Comparison of ENCODE assay signal across 9 mouse cellular contexts in genomic region chr7:101968751-101969150, GRCm38 (mm10). TPM values are rescaled to one million over a fixed set of nuclear protein-coding genes. Genes with fewer than 3 reads are reported as not detected.
DNase-seq lines count a peak whose midpoint lies in the region; ATAC-seq and TF ChIP-seq lines count a peak whose summit lies in the region.
"Had no signal": no experiment of that assay in that cellular context is flagged by ENCODE, and none has a peak within 500 bp of the region (broad histone marks: within the 10 kb centered on the region; RNA-seq: fewer than 3 reads in every experiment).

No protein-coding gene starts in this region.

- H3K36me3 ChIP-seq in forebrain, embryonic 11.5 days (ENCODE audit: control insufficient read depth, insufficient read depth, low read length) = no peaks in the 10 kb centered on the region
- H3K36me3 ChIP-seq in intestine, embryonic 15.5 days = no peaks in the 10 kb centered on the region
- no peaks in the 10 kb centered on the region for H3K36me3 ChIP-seq in myocyte (ENCODE audit: control insufficient read depth, insufficient read depth)

- no peak overlapping the region for H3K4me3 ChIP-seq in forebrain, embryonic 11.5 days (ENCODE audit: low read depth, low read length)
- no peak overlapping the region for H3K4me3 ChIP-seq in intestine, embryonic 15.5 days (replicated peaks)
- H3K4me3 ChIP-seq in myocyte = peak overlapping the region; percentile 79

- peak overlapping the region; percentile 7; the same call in 1 of the 2 replicates for H3K9ac ChIP-seq in forebrain, embryonic 11.5 days (ENCODE audit: low read length)
- no peak overlapping the region for H3K9ac ChIP-seq in intestine, embryonic 15.5 days

- DNase-seq in left cerebral cortex, postnatal 4 days = peak; percentile 19
- no peak for DNase-seq in left cerebral cortex, adult 11 months (ENCODE audit: low spot score)
- no peak for DNase-seq in forebrain, embryonic 11.5 days (ENCODE audit: low spot score)
- DNase-seq in thymus, postnatal 4 days = no peak
- no peak for DNase-seq in spleen, postnatal 10 days (ENCODE audit: low spot score in 2 of 2)
- DNase-seq in left cerebral cortex, postnatal 25 days (ENCODE audit: low spot score in 2 of 2) = no peak
- DNase-seq: layer of hippocampus, postnatal 36 days had no signal

- H3K4me2 ChIP-seq in forebrain, embryonic 11.5 days (ENCODE audit: low read depth, low read length, severe bottlenecking) = peak overlapping the region; percentile 80; the same call in 1 of the 2 replicates
- H3K4me2 ChIP-seq in intestine, embryonic 15.5 days (replicated peaks) = peak overlapping the region; percentile 26; the same call in 1 of the 2 replicates
- peak overlapping the region; percentile 78 for H3K4me2 ChIP-seq in myocyte (ENCODE audit: low read depth)

- H3K27me3 ChIP-seq in forebrain, embryonic 11.5 days (ENCODE audit: control insufficient read depth, insufficient read depth, low read length) = no peaks in the 10 kb centered on the region
- H3K27me3 ChIP-seq in intestine, embryonic 15.5 days (replicated peaks) = no peaks in the 10 kb centered on the region
- no peaks in the 10 kb centered on the region for H3K27me3 ChIP-seq in myocyte (ENCODE audit: control insufficient read depth, insufficient read depth, insufficient read length)

- TF ChIP-seq POLR2A in myocyte (IDR thresholded peaks at IDR 0.05; ENCODE audit: insufficient read length, low read depth) = no peak

- no peak for ATAC-seq in forebrain, embryonic 11.5 days (replicated peaks; ENCODE audit: low FRiP score)
- ATAC-seq in intestine, embryonic 15.5 days = no peak

- peaks cover 63% of the 10 kb centered on the region for H3K79me2 ChIP-seq in myocyte (ENCODE audit: control insufficient read depth, insufficient read depth)

- no peaks in the 10 kb centered on the region for H3K9me3 ChIP-seq in forebrain, embryonic 11.5 days (ENCODE audit: control insufficient read depth, low read length)
- H3K9me3 ChIP-seq in intestine, embryonic 15.5 days = no peaks in the 10 kb centered on the region

- intact Hi-C loops in left cerebral cortex, postnatal 4 days (cut with DNase I) = no loop called here
- intact Hi-C loops in left cerebral cortex, postnatal 25 days (cut with DNase I) = no loop called here

- H3ac ChIP-seq in myocyte (ENCODE audit: control insufficient read depth, insufficient read length) = no peak overlapping the region

- 58% methylated on average over 2 of the region's 2 CpGs for WGBS in forebrain, embryonic 11.5 days
- WGBS in intestine, embryonic 15.5 days = 52% methylated on average over 2 of the region's 2 CpGs

- H3K27ac ChIP-seq in forebrain, embryonic 11.5 days (ENCODE audit: low read depth, low read length) = peak overlapping the region; percentile 100
- peak overlapping the region; percentile 14; the same call in 1 of the 2 replicates for H3K27ac ChIP-seq in intestine, embryonic 15.5 days

- H3K4me1 ChIP-seq in forebrain, embryonic 11.5 days (replicated peaks; ENCODE audit: control insufficient read depth, insufficient read depth, low read length) = peaks cover 14% of the 10 kb centered on the region
- H3K4me1 ChIP-seq in intestine, embryonic 15.5 days (replicated peaks) = peaks cover 29% of the 10 kb centered on the region

TF ChIP-seq in myocyte, 11 proteins besides CTCF, POLR2A, EP300 and RAD21:
- TF ChIP-seq TCF3 (IDR thresholded peaks at IDR 0.05; ENCODE audit: insufficient read length, low read depth) (no peak), REST (IDR thresholded peaks at IDR 0.05; ENCODE audit: insufficient read depth, insufficient read length) (no peak), TCF12 (IDR thresholded peaks at IDR 0.05; ENCODE audit: insufficient read depth, poor library complexity, severe bottlenecking) (no peak), CEBPB (IDR thresholded peaks at IDR 0.05; ENCODE audit: insufficient read depth, poor library complexity, severe bottlenecking) (no peak), SRF (IDR thresholded peaks at IDR 0.05; ENCODE audit: control insufficient read depth, insufficient read length, low read depth) (no peak), MYOG (IDR thresholded peaks at IDR 0.05; ENCODE audit: control insufficient read depth in 1 of 3, insufficient read depth in 1 of 3, insufficient read length in 2 of 3, low read depth in 2 of 3) (no peak), USF1 (IDR thresholded peaks at IDR 0.05; ENCODE audit: low read depth) (no peak), MAX (IDR thresholded peaks at IDR 0.05; ENCODE audit: low read depth) (no peak), E2F4 (IDR thresholded peaks at IDR 0.05; ENCODE audit: insufficient read depth) (no peak), MYOD1 (IDR thresholded peaks at IDR 0.05; ENCODE audit: control insufficient read depth in 1 of 3, insufficient read length in 2 of 3, low read depth in 2 of 3) (no peak), POLR2AphosphoS2 (IDR thresholded peaks at IDR 0.05; ENCODE audit: insufficient read length, low read depth) (no peak)

RNA-seq across cellular contexts. Expression of gene Numa1, which starts 34.8 kb away (rescaled TPM):
- 10 to 100 TPM; 83.3 to 89.6 TPM for total RNA-seq in left cerebral cortex, postnatal 4 days (2021)
- 112 and 114 TPM in 2 replicates for polyA plus RNA-seq in forebrain, embryonic 11.5 days (2014; fragmentation: Nextera tagmentation; extraction: Ambion mirVana)
- 54.6 and 55.5 TPM in 2 replicates for polyA plus RNA-seq in intestine, embryonic 15.5 days (2015; fragmentation: Nextera tagmentation; extraction: Ambion mirVana)
- polyA plus RNA-seq in myocyte (2012; fragmentation: generic; extraction: Trizol) = 60.3 TPM
- total RNA-seq in left cerebral cortex, postnatal 25 days (2021) = 10 to 100 TPM; 77.1 to 83.2 TPM

RNA-seq across cellular contexts. Expression of gene Lrrc51, which starts 35.1 kb away (rescaled TPM):
- 1 to 10 TPM; 2.8 to 2.9 TPM for total RNA-seq in left cerebral cortex, postnatal 4 days (2021)
- polyA plus RNA-seq in forebrain, embryonic 11.5 days (2014; fragmentation: Nextera tagmentation; extraction: Ambion mirVana) = 8.3 and 8.6 TPM in 2 replicates
- polyA plus RNA-seq in intestine, embryonic 15.5 days (2015; fragmentation: Nextera tagmentation; extraction: Ambion mirVana) = 6.7 and 9.2 TPM in 2 replicates
- polyA plus RNA-seq in myocyte (2012; fragmentation: generic; extraction: Trizol) = 8.8 TPM
- 1 to 10 TPM; 5.6 to 6.9 TPM for total RNA-seq in left cerebral cortex, postnatal 25 days (2021)

RNA-seq across cellular contexts. Expression of gene Il18bp, which starts 49.7 kb away (rescaled TPM):
- 10 to 100 TPM; 14.0 to 18.9 TPM for total RNA-seq in left cerebral cortex, postnatal 4 days (2021)
- polyA plus RNA-seq in forebrain, embryonic 11.5 days (2014; fragmentation: Nextera tagmentation; extraction: Ambion mirVana) = 4.1 and 5.5 TPM in 2 replicates
- 2.3 and 2.8 TPM in 2 replicates for polyA plus RNA-seq in intestine, embryonic 15.5 days (2015; fragmentation: Nextera tagmentation; extraction: Ambion mirVana)
- 0.84 TPM for polyA plus RNA-seq in myocyte (2012; fragmentation: generic; extraction: Trizol)
- total RNA-seq in left cerebral cortex, postnatal 25 days (2021) = 1 to 10 TPM; 5.8 to 7.9 TPM

Comparison
In these comparisons a context has a peak if more than half of its experiments do, and no peak if none do; other contexts are left out.
1. H3K4me2 ChIP-seq: peak in every context shown above with its lines; median percentile 80 in forebrain, embryonic 11.5 days; 78 in myocyte; 26 in intestine, embryonic 15.5 days.